Mouse (Mus musculus) olfactory bulb, adult 2 months (tissue): Measurements from ENCODE around the gene Setd6.

Experiments used
- CTCF ChIP-seq: fragments of 200-500 bp; IDR thresholded peaks from 2 replicates; pipeline ENCODE4 v1.5.1; 2012; ENCODE audit warnings: low read depth, mild to moderate bottlenecking, low read length, moderate library complexity; ENCODE audit not compliant: insufficient read depth
- POLR2A ChIP-seq: fragments of 200-500 bp; IDR thresholded peaks from 2 replicates; pipeline ENCODE4 v1.6.1; 2012; ENCODE audit warnings: mild to moderate bottlenecking, low read depth, low read length, moderate library complexity; ENCODE audit not compliant: insufficient read depth

DNA sequence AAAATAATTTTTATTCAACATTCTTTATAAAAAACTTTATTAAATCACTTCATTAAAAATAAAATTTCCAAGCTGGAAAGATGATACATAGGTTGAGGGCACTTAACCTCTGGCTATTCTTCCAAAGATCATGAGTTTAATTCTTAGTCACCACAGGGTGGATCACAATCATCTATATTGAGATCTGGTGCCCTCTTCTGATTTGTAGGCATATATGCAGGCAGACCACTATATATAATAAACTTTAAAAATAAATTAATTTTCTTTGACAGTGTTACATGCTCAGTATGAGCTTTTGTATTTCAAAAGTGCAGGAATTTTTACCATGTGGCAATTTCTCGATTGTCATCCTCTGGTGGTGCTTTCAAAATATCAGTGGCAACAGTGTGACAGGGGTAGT is 48.5 kb downstream of the Setd6 start:
- no peak for TF ChIP-seq POLR2A
- no peak for TF ChIP-seq CTCF
